Mouse (Mus musculus) MEL (cell line): ENCODE data around the gene Myo9b. TPM values are rescaled to one million over a fixed set of nuclear protein-coding genes. Genes with fewer than 3 reads are reported as not detected.

Source experiments
- DNase-seq: peaks from one replicate; pipeline ENCODE4 v3.0.0; 2011; ENCODE audit warnings: low read depth, low spot score
- H3K27ac ChIP-seq: 2 replicates; pipeline ENCODE4 v1.5.1; 2012; ENCODE audit warnings: low read depth, mild to moderate bottlenecking, control low read depth, low read length, moderate library complexity; ENCODE audit not compliant: control insufficient read depth
- H3K27me3 ChIP-seq, 2 experiments: fragments of 150-350 bp in 1 of 2; sonication (generic) in 1 of 2; 2 replicates each; pipeline ENCODE4 v1.6.1; 2012; ENCODE audit warnings: low read length in 2 of 2, mild to moderate bottlenecking in 2 of 2, improper control_type of control experiment in 1 of 2, moderate library complexity in 1 of 2; ENCODE audit not compliant: insufficient read depth in 2 of 2, control insufficient read depth in 1 of 2
- H3K36me3 ChIP-seq, 2 experiments: 2 replicates each; pipeline ENCODE4 v1.6.1; 2012 to 2014; ENCODE audit warnings: low read length in 2 of 2, improper control_type of control experiment in 1 of 2, inconsistent platforms in 1 of 2, mild to moderate bottlenecking in 1 of 2; ENCODE audit not compliant: insufficient read depth in 2 of 2, control insufficient read depth in 1 of 2
- H3K4me1 ChIP-seq, 2 experiments: fragments of 150-350 bp in 1 of 2; sonication (generic) in 1 of 2; 2 replicates each; pipeline ENCODE4 v1.6.1; 2012; ENCODE audit warnings: low read length in 2 of 2, improper control_type of control experiment in 1 of 2, mild to moderate bottlenecking in 1 of 2; ENCODE audit not compliant: insufficient read depth in 2 of 2, control insufficient read depth in 1 of 2
- H3K4me3 ChIP-seq, 2 experiments: fragments of 150-350 bp in 1 of 2; sonication (generic) in 1 of 2; 2 replicates each; pipeline ENCODE4 v1.5.1; 2012; ENCODE audit warnings: low read depth in 2 of 2, low read length in 2 of 2, mild to moderate bottlenecking in 2 of 2, moderate library complexity in 2 of 2, control low read depth in 1 of 2, improper control_type of control experiment in 1 of 2; ENCODE audit not compliant: control insufficient read depth in 1 of 2, insufficient read depth in 1 of 2
- H3K79me2 ChIP-seq: 2 replicates; pipeline ENCODE4 v1.6.1; 2012; ENCODE audit warnings: mild to moderate bottlenecking, low read length, moderate library complexity; ENCODE audit not compliant: control insufficient read depth, poor library complexity, insufficient read depth
- H3K9ac ChIP-seq: 2 replicates; pipeline ENCODE4 v1.6.1; 2012; ENCODE audit warnings: low read depth, mild to moderate bottlenecking, control low read depth, low read length, moderate library complexity; ENCODE audit not compliant: control insufficient read depth, poor library complexity, severe bottlenecking
- H3K9me3 ChIP-seq: fragments of 150-350 bp; sonication (generic); replicated peaks from 2 replicates; pipeline ENCODE4 v1.6.1; 2012; ENCODE audit warnings: mild to moderate bottlenecking, low read length, improper control_type of control experiment, moderate library complexity; ENCODE audit not compliant: insufficient read depth
- BHLHE40 ChIP-seq: IDR thresholded peaks from 2 replicates; pipeline ENCODE4 v1.6.1; 2012; ENCODE audit warnings: low read depth, mild to moderate bottlenecking, inconsistent platforms, low read length, improper control_type of control experiment, borderline replicate concordance
- CHD1 ChIP-seq: IDR thresholded peaks from 2 replicates; pipeline ENCODE4 v1.6.1; 2012; ENCODE audit warnings: low read depth, mild to moderate bottlenecking, inconsistent platforms, low read length, improper control_type of control experiment
- CHD2 ChIP-seq: IDR thresholded peaks from 2 replicates; pipeline ENCODE4 v1.6.1; 2011; ENCODE audit warnings: low read length, improper control_type of control experiment
- E2F4 ChIP-seq: IDR thresholded peaks from 2 replicates; pipeline ENCODE4 v1.6.1; 2011; ENCODE audit warnings: low read depth, low read length, improper control_type of control experiment, borderline replicate concordance
- EP300 ChIP-seq, 2 experiments: IDR thresholded peaks; 2 replicates each; pipeline ENCODE4 v1.6.1; 2011; ENCODE audit warnings: improper control_type of control experiment in 2 of 2, low read length in 2 of 2, low read depth in 1 of 2, mild to moderate bottlenecking in 1 of 2
- GABPA ChIP-seq: IDR thresholded peaks from 2 replicates; pipeline ENCODE4 v1.6.1; 2012; ENCODE audit warnings: low read depth, mild to moderate bottlenecking, inconsistent platforms, low read length, improper control_type of control experiment, moderate library complexity
- GATA1 ChIP-seq: IDR thresholded peaks from 2 replicates; pipeline ENCODE4 v1.6.1; 2011; ENCODE audit warnings: low read depth, low read length, improper control_type of control experiment
- HCFC1 ChIP-seq: IDR thresholded peaks from 2 replicates; pipeline ENCODE4 v1.6.1; 2012; ENCODE audit warnings: low read depth, mild to moderate bottlenecking, inconsistent platforms, low read length, improper control_type of control experiment, moderate library complexity
- JUND ChIP-seq: IDR thresholded peaks from 2 replicates; pipeline ENCODE4 v1.6.1; 2011; ENCODE audit warnings: low read depth, mild to moderate bottlenecking, improper control_type of control experiment, low read length
- KAT2A ChIP-seq: conservative IDR thresholded peaks from 2 replicates; pipeline ENCODE4 v1.6.1; 2012; ENCODE audit warnings: low read depth, low read length, improper control_type of control experiment, inconsistent platforms
- MAX ChIP-seq: IDR thresholded peaks from 2 replicates; pipeline ENCODE4 v1.6.1; 2011; ENCODE audit warnings: low read length, improper control_type of control experiment
- MAZ ChIP-seq: IDR thresholded peaks from 2 replicates; pipeline ENCODE4 v1.6.1; 2012; ENCODE audit warnings: low read depth, mild to moderate bottlenecking, inconsistent platforms, low read length, improper control_type of control experiment
- MYB ChIP-seq: IDR thresholded peaks from 2 replicates; pipeline ENCODE4 v1.6.1; 2011; ENCODE audit warnings: mild to moderate bottlenecking, low read depth, low read length, improper control_type of control experiment
- POLR2A ChIP-seq, 2 experiments: IDR thresholded peaks; 2 replicates each; pipeline ENCODE4 v1.6.1; 2011 to 2012; ENCODE audit warnings: low read length in 2 of 2, mild to moderate bottlenecking in 2 of 2, control low read depth in 1 of 2, improper control_type of control experiment in 1 of 2, low read depth in 1 of 2, moderate library complexity in 1 of 2; ENCODE audit not compliant: control insufficient read depth in 1 of 2, insufficient read depth in 1 of 2, poor library complexity in 1 of 2
- POLR2AphosphoS2 ChIP-seq: IDR thresholded peaks from 2 replicates; pipeline ENCODE4 v1.6.1; 2011; ENCODE audit warnings: low read length, improper control_type of control experiment
- RCOR1 ChIP-seq: IDR thresholded peaks from 2 replicates; pipeline ENCODE4 v1.6.1; 2012; ENCODE audit warnings: low read depth, mild to moderate bottlenecking, inconsistent platforms, low read length, improper control_type of control experiment
- SMC3 ChIP-seq: IDR thresholded peaks from 2 replicates; pipeline ENCODE4 v1.6.1; 2011; ENCODE audit warnings: low read depth, low read length, improper control_type of control experiment
- TAL1 ChIP-seq: IDR thresholded peaks from 2 replicates; pipeline ENCODE4 v1.6.1; 2012; ENCODE audit warnings: mild to moderate bottlenecking, inconsistent platforms, low read length, moderate library complexity, mixed read lengths
- TCF12 ChIP-seq: IDR thresholded peaks from 2 replicates; pipeline ENCODE4 v1.6.1; 2014; ENCODE audit warnings: low read depth, mild to moderate bottlenecking, inconsistent platforms, low read length, improper control_type of control experiment, moderate library complexity
- UBTF ChIP-seq: IDR thresholded peaks from 2 replicates; pipeline ENCODE4 v1.6.1; 2012; ENCODE audit warnings: low read depth, mild to moderate bottlenecking, inconsistent platforms, low read length, improper control_type of control experiment, moderate library complexity, borderline replicate concordance; ENCODE audit not compliant: insufficient read depth
- USF2 ChIP-seq, 2 experiments: IDR thresholded peaks; 2 replicates each; pipeline ENCODE4 v1.6.1; 2011 to 2012; ENCODE audit warnings: improper control_type of control experiment in 2 of 2, low read length in 2 of 2, borderline replicate concordance in 1 of 2, inconsistent platforms in 1 of 2, low read depth in 1 of 2, mild to moderate bottlenecking in 1 of 2; ENCODE audit not compliant: insufficient read depth in 1 of 2
- ZC3H11A ChIP-seq: IDR thresholded peaks from 2 replicates; pipeline ENCODE4 v1.6.1; 2012; ENCODE audit warnings: low read depth, mild to moderate bottlenecking, inconsistent platforms, low read length, improper control_type of control experiment
- ZMIZ1 ChIP-seq: IDR thresholded peaks from 2 replicates; pipeline ENCODE4 v1.6.1; 2012; ENCODE audit warnings: low read depth, mild to moderate bottlenecking, inconsistent platforms, low read length, improper control_type of control experiment, moderate library complexity
- polyA plus RNA-seq, 2 experiments: library from polyadenylated mRNA; stranded (reverse) in 1 of 2; unstranded in 1 of 2; fragments of >175 nt in 1 of 2; fragments of >200 nt in 1 of 2; gene quantifications; 2 replicates each; pipeline versions ENCODE4 v1.2.1 to v1.2.4; 2012; ENCODE audit warnings: low replicate concordance in 2 of 2, low read depth in 1 of 2; ENCODE audit not compliant: insufficient read length in 2 of 2, insufficient read depth in 1 of 2, missing spikeins in 1 of 2
- total RNA-seq: library from RNA; depleted of rRNA; stranded (reverse); fragments of 300-350 nt; gene quantifications from 2 replicates; pipeline ENCODE4 v1.2.3, GENCODE M21; 2012

Myo9b gene
- total and polyA plus RNA-seq, 3 experiments, result 35.8 to 54.8 (median 52.3) TPM

GRCm38 (mm10) chr8:71303632-71304031 lies 31.1 kb downstream of the Myo9b start:
- peaks cover 2 to 8% of the 10 kb centered on the region in 2 experiments for H3K36me3 ChIP-seq
- no peak overlapping the region for H3K9ac ChIP-seq
- H3K27me3 ChIP-seq, result no peaks in the 10 kb centered on the region
- no peaks in the 10 kb centered on the region for H3K9me3 ChIP-seq
- H3K4me3 ChIP-seq, result no peak overlapping the region
- H3K79me2 ChIP-seq, result peaks cover 1% of the 10 kb centered on the region
- no peak for TF ChIP-seq CHD2
- no peak for TF ChIP-seq EP300 (IDR thresholded peaks at IDR 0.05; ENCODE audit: low read depth in 1 of 2, low read length in 2 of 2)
- TF ChIP-seq ZMIZ1, result no peak
- no peak for TF ChIP-seq POLR2A (IDR thresholded peaks at IDR 0.05; ENCODE audit: control insufficient read depth in 1 of 2, insufficient read depth in 1 of 2, low read depth in 1 of 2, low read length in 2 of 2, poor library complexity in 1 of 2)
- TF ChIP-seq ZC3H11A, result no peak
- no peak for TF ChIP-seq CHD1
- no peak for TF ChIP-seq MYB
- TF ChIP-seq UBTF, result no peak
- TF ChIP-seq MAZ, result no peak
- TF ChIP-seq BHLHE40, result no peak
- TF ChIP-seq HCFC1, result no peak
- no peak for TF ChIP-seq MAX
- TF ChIP-seq, all 39 proteins: peak for 0
- peaks cover 0 to 8% of the 10 kb centered on the region in 2 experiments; a peak in 2 of 4 replicates for H3K4me1 ChIP-seq
- no peak overlapping the region for H3K27ac ChIP-seq
- no peak for DNase-seq

GRCm38 (mm10) chr8:71305988-71306387 lies 33.5 kb downstream of the Myo9b start:
- peaks cover 2 to 8% of the 10 kb centered on the region in 2 experiments for H3K36me3 ChIP-seq
- peaks cover 3% of the 10 kb centered on the region for H3K79me2 ChIP-seq
- H3K4me3 ChIP-seq, result no peak overlapping the region
- H3K27me3 ChIP-seq, result no peaks in the 10 kb centered on the region
- H3K4me1 ChIP-seq, result peaks cover 0 to 8% of the 10 kb centered on the region in 2 experiments; a peak in 2 of 4 replicates
- no peak for DNase-seq
- H3K9me3 ChIP-seq, result no peaks in the 10 kb centered on the region
- TF ChIP-seq JUND (no peak), GABPA (no peak), TAL1 (no peak), MAZ (no peak), GATA1 (no peak), TCF12 (no peak), BHLHE40 (no peak), POLR2AphosphoS2 (no peak), E2F4 (no peak), USF2 (IDR thresholded peaks at IDR 0.05; ENCODE audit: borderline replicate concordance in 1 of 2, insufficient read depth in 1 of 2, low read depth in 1 of 2, low read length in 2 of 2) (no peak), KAT2A (no peak), SMC3 (no peak), RCOR1 (no peak)
- H3K27ac ChIP-seq, result no peak overlapping the region
- no peak overlapping the region for H3K9ac ChIP-seq
